Mouse (Mus musculus) E14TG2a.4 (cell line): ENCODE data around the gene Naip1.
"Not testable (repeated sequence)": the region's sequence is repeated elsewhere in the genome, so short reads cannot be mapped to it uniquely, and the experiment has no call there.

Experiments
- H3K27me3 ChIP-seq: 2 replicates; pipeline ENCODE4 v1.6.1; 2014; ENCODE audit warnings: low read length, control low read depth; ENCODE audit not compliant: insufficient read depth
- H3K36me3 ChIP-seq: 2 replicates; pipeline ENCODE4 v1.6.1; 2014; ENCODE audit warnings: low read length, control low read depth; ENCODE audit not compliant: insufficient read depth
- H3K4me1 ChIP-seq: replicated peaks from 2 replicates; pipeline ENCODE4 v1.6.1; 2014; ENCODE audit warnings: low read depth, low read length, control low read depth
- H3K4me3 ChIP-seq: replicated peaks from 2 replicates; pipeline ENCODE4 v1.5.1; 2014; ENCODE audit warnings: mild to moderate bottlenecking, low read length
- H3K9me3 ChIP-seq: 2 replicates; pipeline ENCODE4 v1.6.1; 2014; ENCODE audit warnings: low read length, control low read depth
- CTCF ChIP-seq: conservative IDR thresholded peaks from 2 replicates; pipeline ENCODE4 v1.5.1; 2014; ENCODE audit warnings: low read length
- NANOG ChIP-seq: IDR thresholded peaks from 2 replicates; pipeline ENCODE4 v1.6.1; 2014; ENCODE audit warnings: borderline replicate concordance, low read length, mixed read lengths
- POU5F1 ChIP-seq: IDR thresholded peaks from 2 replicates; pipeline ENCODE4 v1.6.1; 2014; ENCODE audit warnings: low read length, borderline replicate concordance

The Naip1 gene

DNA sequence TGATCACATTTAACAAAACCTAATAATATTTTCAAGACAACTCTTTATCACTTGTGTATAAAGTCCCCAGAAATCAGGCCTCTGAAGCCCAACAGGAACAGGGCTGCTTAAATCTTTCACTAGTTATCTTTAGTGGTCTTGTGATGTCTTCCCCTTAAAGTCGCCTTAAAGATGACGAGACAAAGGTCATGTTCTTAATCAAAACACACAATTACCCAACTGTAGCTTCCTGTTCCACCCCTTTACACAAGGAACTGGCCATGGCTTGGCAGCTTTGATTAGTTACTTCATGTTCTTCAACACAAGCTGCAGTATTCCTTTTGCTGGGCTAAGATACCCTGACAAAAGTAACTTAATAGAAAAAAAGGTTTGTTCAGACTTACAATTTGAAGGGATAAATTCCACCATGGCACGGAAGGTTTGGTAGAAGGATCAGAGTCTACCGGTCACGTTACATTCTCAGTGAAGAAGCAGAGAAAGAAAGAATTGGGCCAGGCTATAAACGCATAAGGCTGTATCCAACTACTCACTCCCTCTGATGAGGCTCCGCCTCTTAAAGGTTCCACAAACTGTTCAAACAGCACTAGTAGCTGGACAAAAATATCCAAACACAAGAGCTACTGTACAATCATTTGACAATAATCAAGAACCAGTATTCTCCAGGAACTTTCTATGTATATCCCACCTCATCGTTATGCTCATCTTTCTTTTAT is at the start of gene Naip1:
Gene Naip1 (minus strand): TSS at position 455 of the 713 bp plus-strand sequence.
- H3K9me3 ChIP-seq, H3K27me3 ChIP-seq, H3K4me1 ChIP-seq, H3K36me3 ChIP-seq, H3K4me3 ChIP-seq: not testable (repeated sequence)

DNA sequence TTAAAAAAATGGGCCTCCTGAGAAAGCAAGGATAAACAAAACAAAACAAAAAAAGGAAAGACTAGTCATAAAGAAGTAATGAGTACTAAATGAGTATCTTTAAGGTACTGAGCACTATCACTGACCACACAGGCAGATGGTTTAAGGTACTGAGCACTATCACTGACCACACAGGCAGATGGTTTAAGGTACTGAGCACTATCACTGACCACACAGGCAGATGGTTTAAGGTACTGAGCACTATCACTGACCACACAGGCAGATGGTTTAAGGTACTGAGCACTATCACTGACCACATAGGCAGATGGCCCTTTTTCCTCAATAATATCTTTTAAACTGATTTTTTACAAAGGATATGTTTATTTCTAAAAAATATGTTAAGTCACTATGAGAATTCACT is 47.0 kb upstream of the Naip1 start:
- H3K4me1 ChIP-seq, H3K9me3 ChIP-seq, H3K4me3 ChIP-seq, H3K36me3 ChIP-seq, H3K27me3 ChIP-seq: not testable (repeated sequence)

DNA sequence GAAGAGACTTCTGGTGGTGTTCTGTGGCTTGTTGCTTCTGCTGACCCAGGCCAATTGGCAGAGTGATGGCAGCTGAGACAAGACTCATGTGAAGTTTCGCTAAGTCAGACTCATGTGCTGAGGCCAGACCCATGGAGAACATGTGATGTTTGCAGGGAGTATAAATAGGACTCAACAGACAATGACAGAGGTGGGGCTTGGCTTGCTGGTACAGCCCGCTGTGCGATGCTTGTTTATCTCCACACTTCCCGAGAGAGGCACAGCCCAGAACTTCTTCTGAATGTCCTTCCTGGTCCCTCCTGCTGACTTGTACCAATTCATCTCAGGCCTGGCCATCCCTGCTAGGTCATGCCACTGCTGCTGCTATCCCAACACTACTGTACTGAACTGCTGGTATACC is 42.7 kb upstream of the Naip1 start:
- Histone ChIP-seq H3K4me3 (no peak overlapping the region), H3K9me3 (no peaks in the 10 kb centered on the region), H3K4me1 (peaks cover 10% of the 10 kb centered on the region), H3K36me3 (no peaks in the 10 kb centered on the region), H3K27me3 (no peaks in the 10 kb centered on the region)
- TF ChIP-seq NANOG: no peak

DNA sequence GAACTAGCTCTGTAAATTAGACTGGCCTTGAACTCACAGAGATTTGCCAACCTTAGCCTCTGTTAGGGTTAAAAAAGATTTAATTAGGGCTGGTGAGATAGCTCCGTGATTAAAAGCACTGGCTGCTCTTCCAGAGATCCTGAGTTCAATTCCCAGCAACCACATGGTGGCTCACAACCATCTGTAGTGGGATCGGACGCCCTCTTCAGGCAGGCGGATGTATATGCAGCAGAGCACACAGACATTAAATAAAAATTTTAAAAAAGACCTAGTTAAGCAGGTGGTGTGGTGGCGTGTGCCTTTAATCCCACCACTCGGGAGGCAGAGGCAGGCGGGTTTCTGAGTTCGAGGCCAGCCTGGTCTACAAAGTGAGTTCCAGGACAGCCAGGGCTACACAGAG is 41.7 kb upstream of the Naip1 start:
- peaks cover 10% of the 10 kb centered on the region for H3K4me1 ChIP-seq
- not testable (repeated sequence) for H3K9me3 ChIP-seq, H3K27me3 ChIP-seq, H3K36me3 ChIP-seq, H3K4me3 ChIP-seq
- TF ChIP-seq CTCF: peak; percentile 35

DNA sequence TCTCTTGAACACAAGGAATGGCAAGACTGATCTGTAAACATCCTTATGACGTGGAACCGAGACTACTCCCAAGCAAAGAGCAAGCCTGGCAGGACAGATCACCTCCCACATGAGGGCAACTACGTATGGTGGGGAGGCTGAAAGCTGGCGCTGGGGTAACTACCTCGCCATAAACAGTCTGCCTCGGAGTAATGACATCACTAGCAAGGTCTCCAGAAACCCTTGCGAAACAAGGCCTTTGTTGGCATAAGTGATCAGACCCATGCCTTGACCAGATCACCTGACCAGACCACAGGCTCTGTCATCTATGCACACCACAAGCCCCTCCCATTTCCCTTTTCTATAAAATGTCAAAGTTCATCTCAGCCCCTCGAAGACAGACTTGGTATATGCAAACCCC is 40.6 kb upstream of the Naip1 start:
- Histone ChIP-seq H3K9me3 (no peaks in the 10 kb centered on the region), H3K4me1 (peaks cover 10% of the 10 kb centered on the region), H3K36me3 (peaks cover 14% of the 10 kb centered on the region), H3K4me3 (no peak overlapping the region), H3K27me3 (no peaks in the 10 kb centered on the region)
- no peak for TF ChIP-seq CTCF
- no peak for TF ChIP-seq NANOG
- TF ChIP-seq POU5F1: no peak

DNA sequence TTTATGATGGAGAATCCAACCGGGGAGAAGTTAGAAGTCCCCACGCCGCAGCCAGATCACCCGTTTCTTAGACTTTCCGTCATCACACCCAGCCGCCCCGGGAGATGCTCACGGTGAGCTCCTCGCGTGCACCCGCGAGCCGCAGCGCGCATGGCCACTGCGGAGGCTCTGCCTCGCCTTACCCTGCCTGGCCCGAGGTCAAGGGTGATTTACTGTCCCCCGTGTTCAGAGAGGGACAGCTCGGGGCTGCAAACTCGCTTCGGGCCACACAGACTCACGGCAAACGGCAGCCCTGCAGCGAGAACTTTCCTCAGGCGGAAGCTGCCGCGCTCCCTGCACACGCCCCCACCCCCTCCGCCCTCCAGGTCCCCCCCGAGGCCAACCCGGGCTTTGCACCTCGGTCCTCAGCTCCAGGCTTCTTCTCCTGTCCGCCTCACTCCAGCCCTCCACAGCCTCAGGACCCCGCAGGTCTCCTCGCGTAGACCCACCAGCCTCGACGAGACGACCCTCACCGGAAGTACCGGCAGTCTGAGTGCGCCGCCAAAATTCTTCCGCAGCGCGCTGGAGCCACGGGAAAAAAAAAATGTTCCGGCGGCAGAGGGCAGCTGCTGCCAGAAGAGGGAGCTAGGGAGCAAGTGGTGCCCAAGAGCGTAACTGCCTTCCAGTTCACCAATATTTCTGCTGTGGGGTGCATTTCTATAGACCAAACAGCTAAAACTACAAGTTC is 39.6 kb upstream of the Naip1 start, which contains the start of gene Gtf2h2:
Gene Gtf2h2 (minus strand): TSS at position 519 of the 727 bp plus-strand sequence.
- Histone ChIP-seq H3K27me3 (no peaks in the 10 kb centered on the region), H3K36me3 (peaks cover 25% of the 10 kb centered on the region), H3K4me3 (peak within 1 kb of the TSS; percentile 97), H3K4me1 (peaks cover 10% of the 10 kb centered on the region), H3K9me3 (no peaks in the 10 kb centered on the region)
- TF ChIP-seq NANOG (no peak), CTCF (peak; percentile 92), POU5F1 (no peak)

DNA sequence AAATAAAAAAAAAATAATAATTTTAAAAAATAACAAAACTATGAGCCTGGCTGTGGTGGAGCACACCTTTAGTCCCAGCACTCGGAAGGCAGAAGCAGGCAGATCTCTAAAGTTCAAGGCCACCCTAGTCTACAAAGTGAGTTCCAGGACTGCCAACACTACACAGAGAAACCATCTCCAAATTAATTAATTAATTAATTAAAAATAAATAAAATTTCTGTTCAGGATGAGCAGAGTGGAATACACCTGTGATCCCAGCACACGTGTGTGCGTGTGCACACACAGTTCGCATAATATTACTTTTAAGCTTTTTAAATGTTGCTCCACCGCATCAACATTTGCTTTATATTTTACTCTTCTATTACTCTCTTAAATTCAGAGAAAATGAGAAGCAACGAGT is 39.0 kb upstream of the Naip1 start:
- Histone ChIP-seq H3K36me3 (peaks cover 31% of the 10 kb centered on the region), H3K27me3 (no peaks in the 10 kb centered on the region), H3K4me1 (peaks cover 10% of the 10 kb centered on the region), H3K9me3 (no peaks in the 10 kb centered on the region), H3K4me3 (peak overlapping the region; percentile 97)
- TF ChIP-seq CTCF (no peak), NANOG (no peak), POU5F1 (no peak)

DNA sequence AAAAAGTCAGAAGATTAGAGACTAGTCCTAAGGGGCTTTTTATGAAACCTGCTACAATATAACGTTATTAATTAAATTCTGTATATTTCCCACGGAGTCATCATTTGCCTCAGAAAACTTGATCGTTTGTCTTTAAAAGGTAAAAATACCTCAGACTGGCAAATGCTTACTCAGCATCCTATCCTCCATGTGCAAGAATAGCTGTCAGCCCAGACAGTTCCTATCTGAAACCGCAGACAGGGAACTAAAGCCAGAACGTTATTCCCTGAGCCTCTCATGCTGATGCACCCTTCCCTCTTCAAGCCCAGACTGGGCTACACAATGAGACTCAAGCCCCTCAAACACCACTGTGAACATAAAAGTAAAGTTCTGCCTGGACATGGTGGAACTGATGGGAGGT is 37.8 kb upstream of the Naip1 start:
- no peak overlapping the region for H3K4me3 ChIP-seq
- H3K9me3 ChIP-seq: no peaks in the 10 kb centered on the region
- peaks cover 10% of the 10 kb centered on the region for H3K4me1 ChIP-seq
- H3K27me3 ChIP-seq: no peaks in the 10 kb centered on the region
- peaks cover 36% of the 10 kb centered on the region for H3K36me3 ChIP-seq
- no peak for TF ChIP-seq CTCF
- TF ChIP-seq NANOG: no peak
- TF ChIP-seq POU5F1: no peak

DNA sequence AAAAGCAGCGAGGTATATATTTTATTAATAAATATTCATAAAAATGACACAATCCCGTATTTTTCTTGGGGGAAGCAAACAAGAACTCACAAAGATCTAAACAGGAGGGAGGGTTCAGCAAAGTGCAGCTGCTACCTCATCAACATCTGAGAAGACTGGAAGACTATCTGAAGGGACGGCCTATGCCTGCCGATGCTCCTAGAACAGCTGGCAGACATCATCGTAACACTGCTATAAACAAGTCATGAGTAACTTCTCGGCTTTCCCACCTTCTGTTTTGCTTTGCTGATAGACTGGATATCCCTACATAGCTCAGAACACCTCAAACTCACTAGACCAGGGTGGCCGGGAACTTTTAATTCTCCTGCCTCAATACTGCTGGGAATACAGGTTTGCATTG is 30.9 kb upstream of the Naip1 start:
- Histone ChIP-seq H3K4me1 (no peaks in the 10 kb centered on the region), H3K36me3 (peaks cover 70% of the 10 kb centered on the region), H3K4me3 (no peak overlapping the region), H3K27me3 (no peaks in the 10 kb centered on the region), H3K9me3 (no peaks in the 10 kb centered on the region)
- TF ChIP-seq POU5F1: no peak
- no peak for TF ChIP-seq CTCF
- TF ChIP-seq NANOG: no peak
